Mouse (Mus musculus): ENCODE results near the gene Nr6a1. TPM values are rescaled to one million over a fixed set of nuclear protein-coding genes. Genes with fewer than 3 reads are reported as not detected.

The Nr6a1 gene
- polyA plus RNA-seq, 1 experiment from 2014 or later, result 11.9 TPM

DNA sequence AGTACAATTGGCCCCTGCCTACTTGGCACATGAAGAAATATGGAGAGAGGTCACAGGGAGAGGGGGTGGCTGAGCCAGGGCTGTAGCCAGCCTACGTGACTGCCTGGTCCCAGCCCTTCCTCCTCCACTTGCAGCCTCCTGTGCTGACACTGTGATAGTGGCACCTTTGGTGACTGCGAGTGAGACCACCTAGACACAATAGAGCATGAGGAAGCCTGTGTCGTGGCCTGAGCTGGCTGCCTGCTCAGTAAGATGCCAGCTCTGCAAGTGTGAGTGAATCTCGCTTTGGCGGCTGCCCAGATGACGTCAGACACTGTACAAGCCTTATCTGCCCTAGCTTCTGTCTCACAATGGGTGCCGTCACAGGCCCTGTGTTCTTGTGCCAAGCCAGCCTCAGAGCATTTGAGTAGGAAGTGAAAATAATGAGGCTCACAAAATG, 22.8 kb upstream of the Nr6a1 start:
- no peak overlapping the region for H3K4me3 ChIP-seq
- no peaks in the 10 kb centered on the region for H3K27me3 ChIP-seq (ENCODE audit: low read depth, poor library complexity, severe bottlenecking)
- H3K9me3 ChIP-seq (replicated peaks), result no peaks in the 10 kb centered on the region
- WGBS, result 91% methylated on average over 7 of the region's 7 CpGs
- H3K27ac ChIP-seq (replicated peaks), result no peak overlapping the region
- DNase-seq (ENCODE audit: low spot score), result no peak
- H3K36me3 ChIP-seq, result no peaks in the 10 kb centered on the region
- no peaks in the 10 kb centered on the region for H3K4me1 ChIP-seq

DNA sequence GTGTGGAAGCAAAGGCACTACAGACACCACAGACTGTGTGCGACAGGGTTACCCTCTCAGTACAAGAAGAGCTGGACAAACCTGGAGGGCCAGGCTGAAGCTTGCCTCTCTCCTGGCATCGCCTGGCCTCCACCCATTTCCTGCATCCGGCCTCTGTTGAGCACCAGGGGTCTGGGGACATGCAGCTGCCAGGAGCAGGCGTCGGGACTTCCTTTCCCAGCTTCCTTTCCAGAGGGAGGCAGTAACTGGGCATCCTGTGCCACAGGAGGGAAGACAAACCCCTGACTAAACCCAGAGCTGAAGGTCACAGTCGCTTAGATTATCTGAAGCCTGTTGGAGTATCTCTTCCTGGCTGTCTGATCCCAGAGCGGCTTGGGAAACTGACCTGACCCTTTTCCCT, 20.1 kb upstream of the Nr6a1 start:
- H3K36me3 ChIP-seq, result no peaks in the 10 kb centered on the region
- 77% methylated on average over 7 of the region's 7 CpGs for WGBS
- 0 out of 2 replicates have a peak, but pooled peaks cover 3% of the 10 kb centered on the region for H3K4me1 ChIP-seq
- H3K4me3 ChIP-seq, result no peak overlapping the region
- H3K9me3 ChIP-seq (replicated peaks), result no peaks in the 10 kb centered on the region
- no peaks in the 10 kb centered on the region for H3K27me3 ChIP-seq (ENCODE audit: low read depth, poor library complexity, severe bottlenecking)
- H3K27ac ChIP-seq (replicated peaks), result peak overlapping the region; percentile 17; the same call in 1 of the 2 replicates
- no peak for DNase-seq (ENCODE audit: low spot score)

- Histone ChIP-seq H3K36me3 (no peaks in the 10 kb centered on the region), H3K27me3 (ENCODE audit: low read depth, poor library complexity, severe bottlenecking) (no peaks in the 10 kb centered on the region), H3K9me3 (replicated peaks) (no peaks in the 10 kb centered on the region), H3K4me3 (no peak overlapping the region), H3K4me1 (0 out of 2 replicates have a peak, but pooled peaks cover 3% of the 10 kb centered on the region), H3K27ac (replicated peaks) (no peak overlapping the region)
- DNase-seq (ENCODE audit: low spot score), result no peak
- 85% methylated on average over 3 of the region's 3 CpGs for WGBS
Measured at GRCm38 (mm10) chr2:38944460-38945161, 17.1 kb upstream of the Nr6a1 start.

DNA sequence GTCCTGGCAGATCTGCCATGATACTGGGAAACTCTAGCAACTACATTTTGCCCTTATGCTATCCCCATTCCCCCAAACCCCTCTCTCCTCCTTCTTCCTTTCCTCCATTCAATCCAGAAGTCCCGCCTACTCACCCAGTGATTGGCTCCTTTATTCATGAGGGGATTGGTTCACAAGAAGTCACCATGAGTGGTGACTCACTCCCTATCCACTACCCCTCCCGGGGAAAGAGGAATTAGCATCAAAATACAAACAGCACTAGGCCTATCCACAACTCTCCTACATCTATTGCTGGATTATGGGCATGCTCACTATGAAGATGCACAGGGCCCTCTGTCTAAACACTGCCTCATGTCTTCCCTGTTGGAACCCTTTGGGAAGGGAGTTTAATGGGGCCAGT, 16.5 kb upstream of the Nr6a1 start:
- Histone ChIP-seq H3K27me3 (ENCODE audit: low read depth, poor library complexity, severe bottlenecking) (no peaks in the 10 kb centered on the region), H3K4me3 (no peak overlapping the region), H3K4me1 (0 out of 2 replicates have a peak, but pooled peaks cover 3% of the 10 kb centered on the region), H3K36me3 (no peaks in the 10 kb centered on the region), H3K27ac (replicated peaks) (no peak overlapping the region), H3K9me3 (replicated peaks) (no peaks in the 10 kb centered on the region)
- WGBS, result 53% methylated on average over 2 of the region's 2 CpGs
- no peak for DNase-seq (ENCODE audit: low spot score)

DNA sequence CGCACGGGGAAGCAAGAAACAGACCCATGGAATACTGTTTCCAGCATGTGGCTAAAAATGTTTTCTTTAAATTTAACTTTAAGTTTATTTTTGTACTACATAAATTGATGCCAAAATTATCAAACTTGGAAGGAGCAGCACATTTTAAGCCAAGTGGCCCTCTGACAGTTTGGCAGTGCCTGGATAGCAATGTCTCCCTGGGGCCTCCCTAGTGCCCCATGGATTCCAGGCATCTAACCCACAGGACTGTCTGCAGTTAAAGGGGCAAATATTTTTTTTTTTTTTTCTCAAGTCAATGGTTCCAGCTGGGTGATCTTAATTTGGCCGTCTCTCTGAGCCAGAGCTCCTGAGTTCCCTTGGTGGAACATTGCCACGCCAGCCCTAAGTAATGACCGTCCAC, 15.7 kb upstream of the Nr6a1 start:
- no peaks in the 10 kb centered on the region for H3K9me3 ChIP-seq (replicated peaks)
- H3K36me3 ChIP-seq, result no peaks in the 10 kb centered on the region
- H3K4me1 ChIP-seq, result 0 out of 2 replicates have a peak, but pooled peaks cover 3% of the 10 kb centered on the region
- H3K27me3 ChIP-seq (ENCODE audit: low read depth, poor library complexity, severe bottlenecking), result no peaks in the 10 kb centered on the region
- H3K27ac ChIP-seq (replicated peaks), result no peak overlapping the region
- WGBS, result 93% methylated on average over 5 of the region's 5 CpGs
- DNase-seq (ENCODE audit: low spot score), result no peak
- no peak overlapping the region for H3K4me3 ChIP-seq

- WGBS, result 89% methylated on average over 2 of the region's 2 CpGs
- no peaks in the 10 kb centered on the region for H3K27me3 ChIP-seq (ENCODE audit: low read depth, poor library complexity, severe bottlenecking)
- no peak overlapping the region for H3K27ac ChIP-seq (replicated peaks)
- H3K9me3 ChIP-seq (replicated peaks), result no peaks in the 10 kb centered on the region
- no peaks in the 10 kb centered on the region for H3K36me3 ChIP-seq
- DNase-seq (ENCODE audit: low spot score), result no peak
- no peak overlapping the region for H3K4me3 ChIP-seq
- H3K4me1 ChIP-seq, result 0 out of 2 replicates have a peak, but pooled peaks cover 3% of the 10 kb centered on the region
Measured at GRCm38 (mm10) chr2:38941898-38942297, 14.4 kb upstream of the Nr6a1 start.

GRCm38 (mm10) chr2:38941426-38941825, 13.9 kb upstream of the Nr6a1 start:
- 89% methylated on average over 14 of the region's 14 CpGs for WGBS
- 0 out of 2 replicates have a peak, but pooled peaks cover 3% of the 10 kb centered on the region for H3K4me1 ChIP-seq
- H3K9me3 ChIP-seq (replicated peaks), result no peaks in the 10 kb centered on the region
- no peak for DNase-seq (ENCODE audit: low spot score)
- no peak overlapping the region for H3K4me3 ChIP-seq
- H3K27ac ChIP-seq (replicated peaks), result no peak overlapping the region
- no peaks in the 10 kb centered on the region for H3K27me3 ChIP-seq (ENCODE audit: low read depth, poor library complexity, severe bottlenecking)
- no peaks in the 10 kb centered on the region for H3K36me3 ChIP-seq

DNA sequence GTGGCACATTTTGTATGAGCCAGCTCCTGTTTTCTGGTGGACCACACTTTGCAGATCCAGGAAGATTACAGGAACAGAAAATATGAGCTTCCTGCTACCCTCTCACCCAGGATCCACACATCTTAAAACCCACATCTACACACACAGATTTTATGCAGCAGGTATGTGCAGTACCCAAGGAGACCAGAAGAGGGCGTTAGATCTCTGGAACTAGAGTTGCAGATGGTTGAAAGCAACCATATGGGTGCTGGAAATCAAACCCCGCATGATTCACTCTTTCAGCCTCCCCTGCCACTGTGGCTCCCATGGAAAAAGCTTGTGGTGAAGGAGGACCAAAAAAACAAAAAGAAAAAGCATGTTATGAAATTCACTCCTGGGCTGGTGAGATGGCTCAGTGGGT, 11.6 kb upstream of the Nr6a1 start:
- WGBS, result 69% methylated on average over 2 of the region's 2 CpGs
- no peak for DNase-seq (ENCODE audit: low spot score)
- Histone ChIP-seq H3K36me3 (no peaks in the 10 kb centered on the region), H3K27me3 (ENCODE audit: low read depth, poor library complexity, severe bottlenecking) (no peaks in the 10 kb centered on the region), H3K4me3 (no peak overlapping the region), H3K4me1 (peaks cover 14% of the 10 kb centered on the region), H3K27ac (replicated peaks) (no peak overlapping the region), H3K9me3 (replicated peaks) (no peaks in the 10 kb centered on the region)

DNA sequence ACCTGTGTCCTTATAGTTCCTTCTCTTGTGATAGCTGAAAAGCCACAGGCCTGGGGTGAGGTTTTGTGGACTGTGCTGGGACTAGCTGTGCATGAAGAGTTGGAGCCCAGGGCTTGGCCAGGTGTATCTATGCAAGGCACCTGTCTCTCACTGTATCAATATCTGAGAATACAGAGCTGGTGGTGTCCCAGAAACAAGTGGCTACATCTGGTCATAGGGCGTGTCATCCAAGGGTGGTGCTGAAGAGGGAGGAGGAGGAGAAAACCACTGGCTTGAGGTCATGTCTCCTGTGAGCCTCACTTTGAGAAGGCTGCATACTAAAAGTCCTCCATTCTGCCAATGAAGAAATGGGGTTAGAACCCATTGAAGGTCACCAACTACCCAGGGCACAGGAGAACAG, 10.5 kb upstream of the Nr6a1 start:
- DNase-seq (ENCODE audit: low spot score), result no peak
- WGBS, result 93% methylated on average over 1 of the region's 1 CpGs
- Histone ChIP-seq H3K4me3 (no peak overlapping the region), H3K9me3 (replicated peaks) (no peaks in the 10 kb centered on the region), H3K36me3 (no peaks in the 10 kb centered on the region), H3K27me3 (ENCODE audit: low read depth, poor library complexity, severe bottlenecking) (no peaks in the 10 kb centered on the region), H3K27ac (replicated peaks) (no peak overlapping the region), H3K4me1 (peaks cover 18% of the 10 kb centered on the region)

DNA sequence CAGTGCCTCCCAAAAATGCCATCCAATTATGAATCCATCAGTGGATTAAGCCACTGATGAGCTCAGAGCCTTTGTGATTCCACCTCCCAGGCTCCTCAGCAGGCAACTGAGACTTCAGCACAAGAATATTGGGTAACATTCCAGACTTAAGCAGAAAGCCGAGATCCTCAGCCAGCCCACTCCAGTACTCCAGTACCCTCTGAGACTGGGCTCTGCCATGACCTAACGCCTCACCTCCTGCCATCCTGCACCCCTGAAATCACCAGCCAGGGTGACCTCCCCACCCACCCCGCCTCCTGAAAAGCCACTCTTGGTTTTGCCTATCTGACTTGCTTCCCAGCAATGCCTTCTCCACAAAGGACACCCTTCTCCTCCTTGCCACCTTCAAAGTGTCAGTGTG, 9.9 kb upstream of the Nr6a1 start:
- no peak for DNase-seq (ENCODE audit: low spot score)
- WGBS, result 77% methylated on average over 3 of the region's 3 CpGs
- Histone ChIP-seq H3K4me3 (no peak overlapping the region), H3K36me3 (no peaks in the 10 kb centered on the region), H3K27ac (replicated peaks) (no peak overlapping the region), H3K4me1 (peaks cover 18% of the 10 kb centered on the region), H3K9me3 (replicated peaks) (no peaks in the 10 kb centered on the region), H3K27me3 (ENCODE audit: low read depth, poor library complexity, severe bottlenecking) (peaks cover 4% of the 10 kb centered on the region)

DNA sequence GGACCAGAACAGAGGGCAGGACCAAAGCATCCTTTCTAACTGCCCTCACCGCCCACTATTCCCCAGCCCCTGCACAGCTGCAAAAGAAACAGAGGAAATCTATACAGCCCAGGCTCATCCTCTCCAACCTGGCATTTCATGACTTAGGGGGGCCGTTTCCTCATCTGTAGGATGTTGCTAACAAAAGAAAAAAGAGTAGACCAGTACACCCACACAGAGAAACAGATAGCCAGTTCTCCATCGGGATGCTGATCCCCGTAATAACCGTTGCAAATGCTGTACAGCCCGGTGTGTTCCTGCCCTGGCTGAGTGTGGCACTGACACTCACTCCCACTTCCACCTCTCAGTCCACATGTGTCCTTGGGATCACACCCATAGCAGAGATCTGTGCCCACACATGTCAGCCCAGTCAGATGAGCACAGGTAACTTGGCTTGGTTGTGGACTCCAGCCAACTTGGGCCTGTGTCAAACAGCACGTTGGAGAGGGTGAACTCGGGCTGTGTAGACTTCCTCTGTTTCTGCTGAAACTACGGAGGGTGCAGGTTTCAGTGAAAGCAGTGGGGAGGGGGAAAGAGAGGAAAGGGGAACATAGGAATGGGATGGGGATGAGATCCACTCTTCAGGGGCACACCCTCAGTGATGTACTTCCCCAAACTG, 9.4 kb upstream of the Nr6a1 start:
- H3K27ac ChIP-seq (replicated peaks), result no peak overlapping the region
- WGBS, result 86% methylated on average over 9 of the region's 9 CpGs
- no peaks in the 10 kb centered on the region for H3K9me3 ChIP-seq (replicated peaks)
- peaks cover 24% of the 10 kb centered on the region for H3K4me1 ChIP-seq
- H3K4me3 ChIP-seq, result no peak overlapping the region
- no peak for DNase-seq (ENCODE audit: low spot score)
- H3K36me3 ChIP-seq, result no peaks in the 10 kb centered on the region
- peaks cover 4% of the 10 kb centered on the region for H3K27me3 ChIP-seq (ENCODE audit: low read depth, poor library complexity, severe bottlenecking)

GRCm38 (mm10) chr2:38934936-38935335, 7.4 kb upstream of the Nr6a1 start:
- H3K4me1 ChIP-seq, result peaks cover 31% of the 10 kb centered on the region
- H3K4me3 ChIP-seq, result 0 out of 2 replicates have a peak overlapping the region, but pooled peaks have one; percentile 14
- H3K27ac ChIP-seq (replicated peaks), result peak overlapping the region; percentile 76
- H3K27me3 ChIP-seq (ENCODE audit: low read depth, poor library complexity, severe bottlenecking), result peaks cover 19% of the 10 kb centered on the region
- H3K36me3 ChIP-seq, result no peaks in the 10 kb centered on the region
- DNase-seq (ENCODE audit: low spot score), result peak; percentile 25
- H3K9me3 ChIP-seq (replicated peaks), result no peaks in the 10 kb centered on the region
- 45% methylated on average over 5 of the region's 5 CpGs for WGBS

GRCm38 (mm10) chr2:38933931-38934330, 6.4 kb upstream of the Nr6a1 start:
- no peaks in the 10 kb centered on the region for H3K36me3 ChIP-seq
- H3K9me3 ChIP-seq (replicated peaks), result no peaks in the 10 kb centered on the region
- 18% methylated on average over 2 of the region's 2 CpGs for WGBS
- H3K4me1 ChIP-seq, result peaks cover 31% of the 10 kb centered on the region
- H3K4me3 ChIP-seq, result no peak overlapping the region
- peak; percentile 28 for DNase-seq (ENCODE audit: low spot score)
- peaks cover 19% of the 10 kb centered on the region for H3K27me3 ChIP-seq (ENCODE audit: low read depth, poor library complexity, severe bottlenecking)
- H3K27ac ChIP-seq (replicated peaks), result peak overlapping the region; percentile 76

Measured in midbrain, embryonic 10.5 days (tissue).